Mouse (Mus musculus) kidney, embryonic 16.5 days (tissue): Measurements from ENCODE around the gene Ebp. TPM values are rescaled to one million over a fixed set of nuclear protein-coding genes. Genes with fewer than 3 reads are reported as not detected.

Experiments used
- ATAC-seq: fragments of 200-750 bp; cut with Nextera tagmentation; 2 replicates; pipeline ENCODE4 v1.8.0; 2017; ENCODE audit warnings: moderate TSS enrichment; ENCODE audit not compliant: low FRiP score, low TSS enrichment
- H3K27ac ChIP-seq: fragments of 300-500 bp; sonication (generic); 2 replicates; pipeline ENCODE4 v1.5.1; 2014; ENCODE audit warnings: low read length
- H3K27me3 ChIP-seq: fragments of 300-500 bp; sonication (generic); 2 replicates; pipeline ENCODE4 v1.6.1; 2014; ENCODE audit warnings: low read length, control low read depth, mixed read lengths; ENCODE audit not compliant: insufficient read depth
- H3K36me3 ChIP-seq: fragments of 300-500 bp; sonication (generic); 2 replicates; pipeline ENCODE4 v1.6.1; 2014; ENCODE audit warnings: low read length, control low read depth, mixed read lengths; ENCODE audit not compliant: insufficient read depth
- H3K4me1 ChIP-seq: fragments of 300-500 bp; sonication (generic); 2 replicates; pipeline ENCODE4 v1.6.1; 2014; ENCODE audit warnings: low read length, control low read depth, mixed read lengths; ENCODE audit not compliant: insufficient read depth
- H3K4me2 ChIP-seq: fragments of 300-500 bp; sonication (generic); replicated peaks from 2 replicates; pipeline ENCODE4 v1.6.1; 2014; ENCODE audit warnings: low read depth, low read length
- H3K4me3 ChIP-seq: fragments of 300-500 bp; sonication (generic); 2 replicates; pipeline ENCODE4 v1.5.1; 2014; ENCODE audit warnings: mild to moderate bottlenecking, low read length
- H3K9ac ChIP-seq: fragments of 300-500 bp; sonication (generic); replicated peaks from 2 replicates; pipeline ENCODE4 v1.6.1; 2014; ENCODE audit warnings: low read length
- H3K9me3 ChIP-seq: fragments of 300-500 bp; sonication (generic); 2 replicates; pipeline ENCODE4 v1.6.1; 2016; ENCODE audit warnings: low read length, control low read depth
- WGBS: fragments of 180-500 bp; shearing (Covaris S2); extraction: QIAGEN DNeasy Blood & Tissue Kit; methylation state at CpG from one replicate; pipeline ENCODE4 v1.1.7; 2014; 5-methylcytosine and 5-hydroxymethylcytosine counted together
- polyA plus RNA-seq: library from polyadenylated mRNA; unstranded; fragments of >200 nt; fragmentation: Nextera tagmentation; extraction: Ambion mirVana; gene quantifications from 2 replicates; pipeline ENCODE4 v1.2.1, GENCODE M21; 2015

The Ebp gene
- polyA plus RNA-seq, 1 experiment from 2014 or later = 43.6 TPM

DNA sequence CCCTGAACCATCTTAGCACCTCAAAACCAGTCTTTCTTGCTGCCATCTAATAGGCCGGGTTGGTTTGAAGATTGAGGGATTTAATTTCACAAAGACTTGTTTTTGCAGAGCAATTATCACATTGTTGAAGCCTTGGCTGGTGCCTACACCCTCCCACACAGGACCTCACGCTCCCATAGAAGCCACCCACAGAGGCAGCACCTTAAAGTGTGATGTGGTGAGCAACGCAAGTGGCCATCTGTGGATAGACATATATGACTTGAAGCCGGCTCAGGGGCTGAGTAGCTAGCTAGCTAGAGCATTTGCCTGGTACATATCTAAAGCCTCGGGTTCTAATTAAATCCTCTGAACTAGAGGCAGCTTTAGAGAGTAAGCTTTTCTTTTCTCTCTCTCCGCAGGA, 24.1 kb upstream of the Ebp start:
- no peak for ATAC-seq
- no peaks in the 10 kb centered on the region for H3K4me1 ChIP-seq
- H3K27me3 ChIP-seq = no peaks in the 10 kb centered on the region
- H3K4me3 ChIP-seq = no peak overlapping the region
- H3K9me3 ChIP-seq = no peaks in the 10 kb centered on the region
- no peak overlapping the region for H3K27ac ChIP-seq
- H3K9ac ChIP-seq = no peak overlapping the region
- H3K36me3 ChIP-seq = no peaks in the 10 kb centered on the region
- H3K4me2 ChIP-seq = no peak overlapping the region
- 46% methylated on average over 6 of the region's 6 CpGs for WGBS

DNA sequence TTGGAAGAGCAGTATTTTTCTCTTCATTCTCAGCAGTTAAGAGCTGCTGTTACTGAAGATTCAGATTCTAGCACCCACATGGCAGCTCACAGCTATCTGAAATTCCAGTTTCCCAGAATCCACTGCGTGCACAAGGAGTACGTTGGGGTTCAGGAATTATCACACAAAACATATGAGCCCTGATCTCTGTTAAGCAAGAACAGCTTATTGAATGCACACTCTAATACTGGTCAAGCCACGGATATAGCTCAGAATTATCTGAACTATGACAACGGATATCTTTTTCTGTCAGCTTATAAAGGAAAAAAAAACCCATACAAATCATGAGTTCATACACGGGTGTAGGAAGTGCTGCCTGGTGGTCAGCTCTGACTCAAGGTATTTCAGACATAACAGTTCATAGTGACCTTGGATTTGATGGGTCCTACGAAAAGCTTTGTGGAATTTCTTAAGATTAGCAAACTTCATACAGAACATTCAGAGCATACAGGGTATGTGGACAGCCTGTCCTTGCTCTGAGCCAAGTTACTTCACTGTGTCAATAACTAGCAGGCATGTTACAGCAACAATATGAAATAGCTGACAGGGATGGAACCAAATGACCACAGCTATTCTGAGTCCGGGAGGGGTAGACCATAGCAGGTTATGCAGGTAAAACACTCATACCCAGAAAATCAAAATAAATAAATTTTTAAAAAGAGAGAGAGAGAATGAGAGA, 18.3 kb upstream of the Ebp start:
- ATAC-seq = no peak
- no peaks in the 10 kb centered on the region for H3K9me3 ChIP-seq
- no peak overlapping the region for H3K4me3 ChIP-seq
- no peak overlapping the region for H3K4me2 ChIP-seq
- no peaks in the 10 kb centered on the region for H3K36me3 ChIP-seq
- whole genome bisulfite sequencing = 77% methylated on average over 7 of the region's 7 CpGs
- H3K27ac ChIP-seq = no peak overlapping the region
- no peaks in the 10 kb centered on the region for H3K27me3 ChIP-seq
- no peaks in the 10 kb centered on the region for H3K4me1 ChIP-seq
- H3K9ac ChIP-seq = no peak overlapping the region

DNA sequence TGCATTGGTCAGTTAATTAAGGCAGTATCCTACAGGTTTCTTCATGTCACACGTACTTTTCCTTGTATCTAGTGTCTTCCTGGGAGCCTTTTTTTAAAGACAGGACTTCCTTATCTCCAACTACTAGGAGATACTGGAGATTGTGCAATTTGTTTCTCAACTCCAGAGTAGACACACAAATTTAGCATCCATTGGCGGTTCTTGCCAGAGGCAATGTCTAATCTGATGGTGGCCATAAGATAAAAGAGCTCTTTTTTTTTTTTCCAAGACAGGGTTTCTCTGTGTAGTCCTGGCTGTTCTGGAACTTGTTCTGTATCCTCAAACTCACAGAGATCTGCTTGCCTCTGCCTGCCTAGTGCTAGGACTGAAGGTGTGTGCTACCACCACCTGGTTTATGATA, 16.4 kb upstream of the Ebp start:
- H3K27me3 ChIP-seq = no peaks in the 10 kb centered on the region
- H3K36me3 ChIP-seq = no peaks in the 10 kb centered on the region
- WGBS = 74% methylated on average over 2 of the region's 2 CpGs
- H3K4me1 ChIP-seq = no peaks in the 10 kb centered on the region
- H3K4me3 ChIP-seq = no peak overlapping the region
- H3K27ac ChIP-seq = no peak overlapping the region
- H3K9me3 ChIP-seq = no peaks in the 10 kb centered on the region
- no peak overlapping the region for H3K9ac ChIP-seq
- no peak for ATAC-seq
- H3K4me2 ChIP-seq = no peak overlapping the region

DNA sequence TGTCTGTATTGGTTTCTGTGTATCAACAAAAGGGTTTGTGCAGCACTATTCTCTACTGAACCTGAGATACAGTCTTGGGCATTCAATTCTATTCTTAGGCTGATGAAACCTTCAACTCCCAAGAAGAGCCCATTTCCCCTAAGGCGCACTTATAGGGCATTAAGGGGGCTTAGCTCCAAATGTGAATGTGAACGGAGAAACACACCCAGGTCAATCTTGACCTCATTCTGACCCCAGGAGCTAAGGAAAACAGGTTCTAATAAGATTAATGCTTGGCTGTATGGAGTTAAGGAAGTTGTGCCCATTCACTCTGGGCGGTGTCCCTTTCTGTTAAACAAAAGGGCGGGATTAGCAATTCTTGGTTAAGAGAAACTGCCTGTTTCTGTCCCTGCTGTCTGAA, 13.9 kb upstream of the Ebp start:
- Histone ChIP-seq H3K4me2 (peak overlapping the region; percentile 57; the same call in 1 of the 2 replicates), H3K4me3 (no peak overlapping the region), H3K27ac (no peak overlapping the region), H3K9ac (no peak overlapping the region), H3K27me3 (no peaks in the 10 kb centered on the region), H3K36me3 (no peaks in the 10 kb centered on the region), H3K9me3 (no peaks in the 10 kb centered on the region), H3K4me1 (no peaks in the 10 kb centered on the region)
- ATAC-seq = no peak
- WGBS = 45% methylated on average over 4 of the region's 4 CpGs

DNA sequence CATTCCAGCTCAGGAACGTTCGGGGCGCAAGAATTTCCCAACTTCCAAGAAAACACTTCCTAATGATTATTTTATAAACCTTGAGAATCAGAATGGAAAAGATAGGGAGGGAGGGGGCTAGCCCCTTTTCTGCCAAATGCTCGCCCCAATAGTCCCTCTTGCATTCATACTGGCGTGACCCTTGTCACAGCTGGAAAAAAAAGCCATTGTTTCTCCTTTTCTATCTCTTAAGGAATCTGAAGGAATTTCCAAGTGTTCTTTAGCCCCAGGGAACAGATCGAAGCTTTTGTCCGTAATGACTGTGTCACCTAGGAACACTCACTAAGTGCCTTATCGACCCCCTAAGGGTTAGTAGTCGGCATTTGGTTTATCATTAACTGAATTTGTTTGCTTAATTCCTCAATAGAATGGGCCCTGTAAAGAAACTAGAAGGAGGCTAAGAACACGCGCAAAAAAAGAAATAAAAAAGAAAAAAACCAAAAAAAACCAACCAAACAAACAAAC, 13.4 kb upstream of the Ebp start:
- no peak overlapping the region for H3K9ac ChIP-seq
- H3K27ac ChIP-seq = no peak overlapping the region
- 24% methylated on average over 11 of the region's 11 CpGs for WGBS
- H3K36me3 ChIP-seq = no peaks in the 10 kb centered on the region
- H3K4me3 ChIP-seq = peak overlapping the region; percentile 56
- no peaks in the 10 kb centered on the region for H3K9me3 ChIP-seq
- H3K27me3 ChIP-seq = no peaks in the 10 kb centered on the region
- peak; percentile 40; the same call in 1 of the 2 replicates for ATAC-seq
- peak overlapping the region; percentile 57 for H3K4me2 ChIP-seq
- no peaks in the 10 kb centered on the region for H3K4me1 ChIP-seq

DNA sequence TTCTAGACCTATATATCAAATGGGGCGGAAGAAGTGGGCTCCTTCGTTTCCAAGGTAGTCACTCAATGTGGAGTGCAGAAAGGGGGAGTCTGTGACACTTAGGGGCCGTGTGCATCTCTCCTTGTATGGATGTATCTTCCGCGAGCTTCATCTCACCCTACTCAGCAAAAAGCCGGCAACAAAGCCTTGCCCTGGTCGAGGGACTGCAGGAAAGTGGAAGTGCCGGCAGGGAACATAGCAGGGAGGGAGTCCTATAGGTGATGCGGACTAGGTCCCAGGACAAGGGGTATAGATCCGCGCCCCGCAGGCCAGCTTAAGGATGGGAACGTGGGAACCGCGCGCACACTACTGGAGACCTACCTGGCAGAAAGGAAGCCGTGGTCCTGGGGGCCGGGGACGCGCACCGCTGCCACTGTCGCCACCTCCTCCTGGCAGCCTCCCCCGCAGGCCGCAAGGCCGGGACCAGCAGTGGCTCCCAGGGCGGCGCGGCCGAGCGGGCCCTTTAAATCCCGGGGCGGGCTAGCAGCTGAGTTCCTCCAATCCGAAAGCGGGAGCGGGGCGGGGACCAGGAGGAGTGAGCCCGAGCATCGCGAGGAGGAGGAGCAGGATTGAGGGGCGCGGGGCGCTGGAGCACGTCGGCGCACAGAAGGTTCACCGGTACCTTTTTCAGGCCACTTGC, 12.8 kb upstream of the Ebp start, which contains the start of gene Porcn:
Porcn (minus strand) TSS at position 511 of the 679 bp plus-strand sequence.
- H3K4me2 ChIP-seq = peak within 1 kb of the TSS; percentile 57
- H3K9me3 ChIP-seq = no peaks in the 10 kb centered on the region
- H3K4me1 ChIP-seq = no peaks in the 10 kb centered on the region
- ATAC-seq = peak; percentile 95
- peak within 1 kb of the TSS; percentile 59 for H3K9ac ChIP-seq
- H3K4me3 ChIP-seq = peak within 1 kb of the TSS; percentile 56
- 16% methylated on average over 44 of the region's 46 CpGs for WGBS
- no peaks in the 10 kb centered on the region for H3K36me3 ChIP-seq
- no peaks in the 10 kb centered on the region for H3K27me3 ChIP-seq
- H3K27ac ChIP-seq = no peak within 1 kb of the TSS

DNA sequence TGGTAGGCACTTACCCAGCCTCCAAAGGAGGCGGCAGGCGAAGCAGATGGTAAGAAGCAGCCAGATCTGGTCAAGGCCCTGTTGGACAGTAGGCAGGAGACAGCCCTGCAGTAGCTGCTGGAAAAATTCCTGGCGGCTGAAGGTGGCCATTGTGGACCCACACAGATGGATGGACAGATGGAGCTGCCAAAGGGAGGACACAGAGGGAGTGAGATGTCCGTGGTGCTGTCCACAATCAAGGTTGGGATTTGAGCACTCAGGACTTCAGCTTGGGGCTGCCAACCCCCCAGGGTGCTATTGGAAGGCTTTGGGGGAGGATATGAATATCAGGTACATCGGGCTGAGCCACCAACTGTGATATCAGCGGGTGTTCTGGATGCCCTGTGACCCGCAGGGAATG, 12.2 kb upstream of the Ebp start:
- H3K9ac ChIP-seq = no peak overlapping the region; the same call in 1 of the 2 replicates

DNA sequence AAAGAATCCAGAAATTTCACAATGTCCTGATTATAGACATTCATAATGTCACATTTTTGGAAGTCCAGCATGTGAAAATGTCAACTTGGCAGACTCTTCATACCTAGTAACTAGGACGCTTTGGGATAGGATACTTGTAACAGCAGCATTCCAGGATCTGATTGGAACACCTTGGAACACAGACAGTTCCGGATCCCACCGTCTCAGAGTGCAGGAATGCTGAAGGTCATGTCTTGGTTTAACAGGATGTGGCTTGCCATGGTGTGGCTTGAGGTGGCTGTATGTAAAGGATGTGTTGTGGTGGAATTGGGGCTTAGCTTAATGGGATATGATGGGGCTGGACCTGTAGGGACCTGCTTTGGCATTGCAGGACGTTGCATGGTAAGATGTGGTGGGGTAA, 11.8 kb upstream of the Ebp start:
- Histone ChIP-seq H3K4me2 (no peak overlapping the region), H3K9ac (no peak overlapping the region), H3K9me3 (no peaks in the 10 kb centered on the region), H3K27ac (no peak overlapping the region), H3K4me3 (no peak overlapping the region), H3K27me3 (no peaks in the 10 kb centered on the region), H3K36me3 (no peaks in the 10 kb centered on the region), H3K4me1 (no peaks in the 10 kb centered on the region)
- 77% methylated on average over 4 of the region's 4 CpGs for WGBS
- no peak for ATAC-seq

More for the DNA sequence above, 12.2 kb upstream of the Ebp start:
- 52% methylated on average over 7 of the region's 7 CpGs for WGBS
- Histone ChIP-seq H3K27ac (no peak overlapping the region), H3K9me3 (no peaks in the 10 kb centered on the region), H3K4me3 (peak overlapping the region; percentile 56), H3K27me3 (no peaks in the 10 kb centered on the region), H3K4me2 (peak overlapping the region; percentile 57), H3K36me3 (no peaks in the 10 kb centered on the region), H3K4me1 (no peaks in the 10 kb centered on the region)
- no peak for ATAC-seq

DNA sequence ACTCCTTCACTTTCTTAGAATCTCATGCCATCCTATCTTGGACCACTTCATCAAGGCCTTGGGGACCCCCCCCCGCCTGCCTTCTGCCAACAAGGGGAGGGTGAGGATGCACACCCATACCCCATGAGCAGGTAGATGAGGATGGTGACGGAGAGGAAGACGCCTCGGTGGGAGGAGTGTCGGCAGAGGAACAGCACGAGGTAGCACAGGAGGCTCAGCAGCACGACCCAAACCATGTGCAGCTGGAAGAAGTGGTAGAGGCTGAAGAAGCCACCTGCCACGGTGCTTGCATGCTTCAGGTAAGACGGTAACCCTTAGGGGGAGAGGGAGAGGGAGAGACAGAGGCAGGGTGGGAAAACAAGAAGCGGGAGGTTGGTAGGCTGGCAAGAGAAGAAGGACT, 10.8 kb upstream of the Ebp start:
- no peaks in the 10 kb centered on the region for H3K9me3 ChIP-seq
- no peak overlapping the region for H3K27ac ChIP-seq
- no peaks in the 10 kb centered on the region for H3K27me3 ChIP-seq
- H3K4me2 ChIP-seq = no peak overlapping the region
- 81% methylated on average over 10 of the region's 10 CpGs for WGBS
- H3K36me3 ChIP-seq = no peaks in the 10 kb centered on the region
- no peaks in the 10 kb centered on the region for H3K4me1 ChIP-seq
- no peak for ATAC-seq
- no peak overlapping the region for H3K9ac ChIP-seq
- no peak overlapping the region for H3K4me3 ChIP-seq

DNA sequence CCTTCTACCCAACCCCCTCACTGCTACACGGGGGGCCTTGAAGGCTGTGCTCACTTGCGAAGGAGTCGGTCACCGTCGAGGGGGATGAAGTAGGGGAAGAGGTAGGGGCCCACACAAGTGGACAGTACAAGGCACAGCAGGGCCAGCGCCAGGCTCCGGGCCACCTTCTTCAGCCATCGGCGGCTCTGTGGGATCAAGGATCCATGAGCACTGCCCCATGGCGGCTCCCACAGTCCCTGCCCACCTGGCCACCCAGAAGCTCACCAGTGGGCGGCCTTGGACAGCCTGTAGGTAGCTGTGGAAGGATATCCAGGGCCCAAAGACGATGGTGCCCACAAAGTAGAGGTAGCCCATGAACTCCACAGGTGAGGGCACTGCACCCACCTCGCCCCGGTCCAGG, 9.8 kb upstream of the Ebp start:
- Histone ChIP-seq H3K4me1 (no peaks in the 10 kb centered on the region), H3K36me3 (no peaks in the 10 kb centered on the region), H3K9me3 (no peaks in the 10 kb centered on the region), H3K9ac (no peak overlapping the region), H3K27ac (no peak overlapping the region), H3K4me2 (no peak overlapping the region), H3K27me3 (no peaks in the 10 kb centered on the region), H3K4me3 (no peak overlapping the region)
- 91% methylated on average over 14 of the region's 14 CpGs for WGBS
- ATAC-seq = no peak
